Mouse (Mus musculus) lung, adult 2 months (tissue): ENCODE results near the gene Nfkbiz.

Experiments
- CTCF ChIP-seq: fragments of 200-500 bp; IDR thresholded peaks from 2 replicates; pipeline ENCODE4 v1.5.1; 2011; ENCODE audit warnings: mild to moderate bottlenecking, low read length, control low read depth; ENCODE audit not compliant: insufficient read depth
- POLR2A ChIP-seq: fragments of 200-500 bp; IDR thresholded peaks from 2 replicates; pipeline ENCODE4 v1.6.1; 2011; ENCODE audit warnings: low read depth, mild to moderate bottlenecking, control low read depth, low read length, borderline replicate concordance; ENCODE audit errors: extremely low read depth

DNA sequence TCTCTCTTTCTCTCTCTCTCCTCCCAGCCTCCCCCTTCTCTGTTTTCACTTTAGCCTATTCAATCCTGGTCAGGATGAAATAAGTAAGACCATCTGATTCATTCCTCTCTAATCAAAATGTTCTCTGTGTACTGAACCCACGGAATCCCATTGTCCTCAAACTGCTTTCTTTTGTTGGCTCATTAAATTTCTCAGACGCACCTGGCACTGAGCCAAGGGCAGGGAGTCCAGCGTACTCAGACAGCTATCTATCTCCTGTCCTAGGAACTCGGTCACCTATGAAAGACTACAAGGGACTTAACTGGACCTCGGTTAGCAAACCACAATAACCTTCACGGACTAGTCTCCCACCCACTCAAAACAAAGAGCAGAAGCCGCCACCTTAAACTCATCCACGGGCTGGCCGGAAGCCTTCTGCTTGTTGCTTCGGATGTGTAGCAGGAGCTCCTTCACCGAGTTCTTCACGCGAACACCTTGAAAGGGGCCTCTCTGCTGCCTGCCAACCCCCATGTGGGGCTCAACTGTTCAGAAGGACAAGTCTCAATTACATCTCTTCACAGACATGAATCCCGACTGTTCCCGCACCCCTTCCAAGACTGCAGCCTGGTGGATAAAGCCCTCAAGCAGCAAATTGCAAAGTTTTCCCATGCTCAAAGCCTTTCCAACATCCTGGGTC is 19.4 kb downstream of the Nfkbiz start:
- TF ChIP-seq CTCF (no peak), POLR2A (no peak)
